Mouse (Mus musculus) CD4-positive helper T cell, adult 2 months (primary cell): ENCODE results near the gene Igll1.
"Not testable (repeated sequence)": the region's sequence is repeated elsewhere in the genome, so short reads cannot be mapped to it uniquely, and the experiment has no call there.

ENCODE experiments used
- DNase-seq: peaks from one replicate; pipeline ENCODE4 v3.0.0-alpha.2; 2012; ENCODE audit warnings: low read depth, missing footprints, low spot score

Igll1 gene

GRCm38 (mm10) chr16:16863978-16864377 is at the start of gene Igll1:
Igll1 (minus strand) TSS chr16:16863985.
- no peak for DNase-seq

- DNase-seq = no peak
Measured at GRCm38 (mm10) chr16:16913440-16913839, 49.7 kb upstream of the Igll1 start.

DNA sequence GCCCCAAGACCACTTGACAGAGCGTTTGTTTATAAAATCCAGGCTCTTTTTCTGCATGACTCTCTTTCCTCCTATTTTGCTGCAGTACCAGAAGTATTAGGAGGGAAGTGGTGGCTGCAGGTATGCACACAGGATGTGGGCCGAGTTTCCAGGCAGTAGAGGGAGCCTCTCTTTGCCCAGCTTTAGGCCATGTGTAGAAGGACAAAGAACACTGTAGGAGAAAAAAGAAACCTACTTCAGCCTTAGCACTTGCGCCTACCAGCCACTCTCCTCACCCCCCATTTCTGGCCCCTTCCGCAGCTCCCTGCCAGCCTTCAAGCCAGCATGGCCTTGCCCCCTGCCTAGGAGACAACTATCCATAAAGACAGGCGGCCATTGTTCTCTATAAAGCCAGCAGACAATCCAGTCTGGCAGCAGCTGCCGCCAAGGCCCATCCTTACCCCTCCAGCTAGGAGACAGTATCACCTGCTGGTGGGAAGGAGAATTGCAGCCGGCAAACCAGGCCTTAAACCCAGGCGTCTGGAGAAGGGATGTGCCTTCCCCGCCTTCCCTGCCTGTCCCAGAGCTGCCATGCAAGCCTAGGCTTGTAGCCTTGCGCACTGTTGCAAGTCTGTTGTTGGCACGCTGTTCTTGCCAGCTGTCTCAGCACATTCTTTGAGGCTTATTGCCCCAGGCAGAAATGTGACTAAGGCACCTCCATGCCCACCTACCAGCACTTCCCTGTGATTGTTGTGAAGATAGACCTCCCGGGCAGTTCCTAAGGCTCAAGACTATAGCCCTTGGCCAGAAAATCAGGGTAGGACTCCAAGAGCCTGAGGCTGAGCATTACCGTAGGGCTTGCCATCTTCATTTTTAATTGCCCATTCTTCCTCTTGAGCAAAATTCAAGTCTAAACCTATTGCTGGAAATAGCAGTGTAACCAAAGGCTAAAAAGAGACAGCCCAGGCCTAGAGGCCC is 48.1 kb upstream of the Igll1 start:
- peak; percentile 74 for DNase-seq

DNA sequence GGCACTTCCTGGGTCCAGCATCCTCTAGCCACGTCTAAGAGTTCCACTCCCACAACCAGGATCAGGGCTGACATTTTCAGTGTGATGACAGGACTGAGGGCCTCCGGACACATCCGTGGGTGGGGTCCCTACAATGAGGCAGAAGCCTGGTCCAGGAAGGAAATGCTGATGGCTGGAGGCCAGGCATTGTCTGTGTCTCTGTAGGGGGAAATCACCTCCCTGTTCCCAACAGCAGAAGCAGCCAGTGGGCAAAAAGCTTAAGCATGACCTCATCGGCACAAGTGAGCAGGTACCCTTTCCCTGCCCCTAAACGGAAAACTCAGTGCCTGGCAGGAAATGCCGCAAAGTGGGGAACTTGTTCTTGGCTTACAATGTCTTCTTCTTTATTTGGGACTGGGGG is 44.0 kb upstream of the Igll1 start:
- no peak for DNase-seq

DNA sequence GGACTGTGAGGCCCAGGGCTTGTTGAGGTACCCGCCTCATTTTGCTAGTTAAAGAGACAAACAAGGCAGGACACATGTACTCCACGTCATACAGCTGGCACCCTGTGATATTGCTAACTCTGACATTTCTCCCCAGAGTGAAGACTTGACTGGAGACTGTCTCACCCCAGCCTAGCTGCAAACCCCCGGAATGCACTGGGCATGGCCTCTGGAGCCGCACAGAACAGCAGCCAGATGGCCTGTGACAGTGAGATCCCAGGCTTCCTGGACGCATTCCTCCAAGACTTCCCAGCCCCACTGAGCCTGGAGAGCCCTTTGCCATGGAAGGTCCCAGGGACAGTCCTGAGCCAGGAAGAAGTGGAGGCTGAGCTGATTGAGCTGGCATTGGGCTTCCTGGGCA is 39.4 kb upstream of the Igll1 start:
- DNase-seq = no peak

DNA sequence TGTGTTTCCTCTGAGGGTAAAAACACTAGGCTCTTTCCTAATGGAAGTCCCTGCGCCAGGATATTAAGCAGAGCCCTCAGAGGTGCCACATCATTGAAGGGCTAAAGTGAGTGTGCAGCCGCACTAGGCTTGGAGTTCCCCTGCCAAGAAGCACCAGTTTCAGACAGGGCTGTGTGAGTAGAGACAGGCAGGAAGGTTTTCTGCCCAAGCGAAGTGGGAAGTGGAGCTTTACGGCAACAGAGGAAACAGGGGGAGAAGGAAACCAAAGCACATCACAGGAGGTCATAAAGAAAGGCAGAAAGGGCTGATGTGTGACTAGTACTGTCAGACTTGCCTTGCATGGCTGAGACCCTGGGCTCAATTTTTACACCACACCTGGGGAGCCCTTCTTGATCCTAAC is 38.5 kb upstream of the Igll1 start:
- no peak for DNase-seq

GRCm38 (mm10) chr16:16897056-16897584 is 33.3 kb upstream of the Igll1 start:
- no peak for DNase-seq

DNA sequence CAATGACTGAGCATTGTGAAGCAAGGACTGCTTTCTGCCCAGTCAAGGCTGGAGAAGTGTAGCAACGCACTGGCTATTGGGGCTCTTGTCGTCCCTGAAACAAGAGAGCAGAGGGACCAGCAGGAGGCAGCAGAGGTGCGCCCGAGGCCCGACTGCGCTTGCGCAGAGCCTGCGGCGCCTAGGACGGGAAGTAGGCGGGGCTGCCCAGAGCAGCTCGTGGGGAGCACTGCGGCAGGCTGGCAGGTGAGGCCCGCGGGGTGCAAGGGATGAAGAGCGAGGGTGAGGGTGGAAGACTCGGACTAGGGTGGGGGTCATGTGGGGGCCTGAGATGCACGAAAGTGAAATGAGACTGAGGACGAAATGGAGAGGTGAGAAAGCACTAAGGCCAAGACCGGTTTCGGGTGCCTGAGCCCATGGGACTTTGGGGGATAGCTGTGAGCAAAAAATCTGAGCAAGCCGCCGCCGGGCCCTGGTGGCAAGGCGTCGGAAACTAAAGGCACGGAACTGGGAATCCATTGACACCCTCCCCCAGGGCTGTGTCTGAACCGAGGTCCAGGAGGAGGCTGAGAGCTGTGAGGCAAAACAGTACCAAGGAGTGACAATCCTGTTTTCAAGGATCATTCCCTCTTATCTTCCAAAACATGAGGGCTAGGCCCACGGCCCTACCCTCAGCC is 32.7 kb upstream of the Igll1 start, which contains the start of gene Ppm1f:
Ppm1f (plus strand) TSS at position 88 of the 674 bp plus-strand sequence.
- peak; percentile 95 for DNase-seq

DNA sequence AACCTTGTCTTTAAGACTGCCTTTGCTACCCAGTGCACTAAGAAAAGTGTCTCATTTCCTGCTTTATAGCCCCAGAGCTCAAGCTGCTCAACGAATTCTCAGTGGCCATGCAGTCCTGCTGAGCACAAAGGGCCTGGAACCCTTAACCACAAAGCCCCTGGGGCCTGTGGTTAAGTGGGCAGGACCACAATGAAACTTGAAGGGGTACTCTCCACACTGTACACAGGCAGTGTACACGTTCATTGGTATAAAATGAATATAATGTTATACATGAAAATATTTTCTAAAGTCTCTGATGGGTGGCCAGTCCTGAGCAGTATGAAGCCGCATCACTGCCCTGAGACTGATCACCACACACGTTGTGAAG is 32.2 kb upstream of the Igll1 start:
- peak; percentile 12 for DNase-seq

- DNase-seq = no peak
Measured at GRCm38 (mm10) chr16:16892366-16892765, 28.6 kb upstream of the Igll1 start.

GRCm38 (mm10) chr16:16888341-16888740 is 24.6 kb upstream of the Igll1 start:
- DNase-seq = no peak

DNA sequence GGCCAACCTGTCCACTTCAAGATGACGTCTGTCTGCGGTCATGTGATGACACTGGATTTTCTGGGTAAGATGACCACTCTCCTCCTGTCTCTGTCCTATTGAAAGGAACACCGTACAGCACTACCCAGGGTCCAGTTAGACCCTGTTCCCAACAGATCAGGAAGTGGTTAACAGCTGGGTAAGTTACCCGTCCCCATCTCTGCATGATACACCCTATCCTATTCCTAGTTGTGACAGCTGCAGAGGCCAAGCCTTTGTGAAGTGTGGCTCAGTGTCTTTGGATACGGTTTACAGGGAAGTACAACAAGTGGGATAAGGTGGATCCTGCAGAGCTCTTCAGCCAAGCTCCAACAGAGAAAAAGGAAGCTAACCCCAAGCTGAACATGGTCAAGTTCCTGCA is 15.2 kb upstream of the Igll1 start:
- DNase-seq = no peak

DNA sequence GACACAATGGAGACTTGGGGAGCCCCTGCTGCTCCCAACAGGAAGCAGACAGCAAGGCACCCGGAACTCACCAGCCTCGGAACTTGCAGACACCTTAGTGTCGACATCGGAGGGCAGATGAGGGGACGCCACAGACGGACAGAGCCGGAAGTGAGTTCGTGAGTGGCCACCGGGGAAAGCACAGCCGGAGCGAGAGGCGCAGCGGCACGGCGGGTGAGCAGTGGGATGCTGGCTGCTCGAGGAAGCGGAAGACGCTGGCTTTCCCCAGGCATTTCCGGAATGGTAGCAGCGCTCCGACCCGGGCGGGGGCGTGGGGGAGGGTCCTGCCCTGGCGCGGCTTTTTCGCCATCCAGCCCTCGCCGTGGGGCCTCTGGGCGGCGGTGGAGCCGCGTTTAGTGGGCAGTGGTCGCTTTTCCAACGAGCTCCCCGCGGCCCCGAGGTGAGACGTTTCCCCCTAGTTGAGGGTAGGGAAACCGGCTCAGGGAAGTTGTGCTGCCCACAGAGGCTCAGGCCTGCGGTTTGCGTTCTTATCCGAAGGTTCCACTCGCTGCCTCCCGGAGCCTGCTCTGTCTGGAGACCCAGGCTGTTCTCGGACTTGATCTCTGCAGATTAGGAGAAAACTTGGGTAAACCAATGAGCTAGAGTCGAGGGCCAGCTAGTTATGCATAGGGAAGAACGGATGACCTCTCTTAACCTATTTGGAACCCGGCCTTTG is 7.0 kb upstream of the Igll1 start, which contains the start of the genes Top3b and Vpreb1:
Top3b (plus strand) TSS at position 120 of the 715 bp plus-strand sequence.
Vpreb1 (minus strand) TSS at position 227 of the 715 bp plus-strand sequence.
- peak; percentile 93 for DNase-seq

DNA sequence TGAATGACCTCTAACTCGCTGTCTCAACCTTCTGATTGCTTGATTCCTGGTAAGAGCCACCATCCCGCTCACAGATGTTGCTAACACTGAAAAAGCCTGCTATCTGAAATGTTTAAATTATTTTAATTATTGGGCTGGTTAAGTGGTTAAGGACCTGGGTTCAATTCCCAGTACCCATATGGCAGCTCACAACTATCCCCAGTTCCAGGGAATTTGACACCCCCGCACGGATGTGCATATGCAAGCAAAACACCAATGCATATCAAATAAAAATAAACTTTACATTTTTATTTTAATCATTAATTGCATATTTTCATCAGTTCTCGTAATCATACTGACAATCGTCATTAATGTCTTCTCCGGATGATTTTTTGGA is 6.4 kb upstream of the Igll1 start:
- DNase-seq = peak; percentile 8

GRCm38 (mm10) chr16:16865696-16866561 is 2.1 kb upstream of the Igll1 start:
- peak; percentile 38 for DNase-seq

- DNase-seq = no peak
Measured at GRCm38 (mm10) chr16:16865217-16865616, 1.4 kb upstream of the Igll1 start.

GRCm38 (mm10) chr16:16862288-16862687 is 1.5 kb downstream of the Igll1 start:
- no peak for DNase-seq

DNA sequence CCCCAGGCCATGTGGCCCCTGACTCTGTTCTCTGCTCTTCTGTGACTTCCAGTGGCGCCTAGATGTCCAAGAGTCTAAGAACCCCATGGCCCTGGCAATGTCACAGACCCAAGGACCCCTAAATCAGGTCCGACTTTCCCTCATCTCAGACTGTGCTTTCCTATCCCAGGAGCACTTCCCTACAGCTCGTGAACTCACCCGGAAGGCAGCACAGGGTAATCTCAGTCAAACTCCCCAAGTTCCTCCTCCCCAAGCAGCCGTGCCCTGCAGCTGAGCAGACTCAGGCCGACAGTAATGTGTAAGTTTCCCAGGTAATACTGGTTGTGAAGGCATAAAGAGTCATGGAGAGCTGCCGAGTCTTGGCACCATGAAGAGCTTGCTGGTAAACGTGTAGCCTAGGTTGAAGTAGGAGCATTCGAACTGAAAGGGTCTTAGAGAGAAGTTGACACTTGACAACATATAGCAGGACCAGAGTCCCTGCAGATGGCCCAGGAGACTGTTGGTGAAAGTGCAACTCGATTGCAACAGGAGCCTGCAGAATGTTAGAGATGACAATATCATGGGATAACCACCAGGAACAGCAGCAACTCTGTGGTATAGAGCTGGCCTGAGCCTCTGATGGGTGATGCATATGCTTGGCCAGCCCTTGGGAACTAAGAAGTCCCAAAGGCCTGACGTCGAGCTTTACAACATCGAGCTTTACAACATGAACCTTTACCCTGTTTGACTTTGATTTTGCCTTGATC is 6.9 kb downstream of the Igll1 start:
- no peak for DNase-seq

DNA sequence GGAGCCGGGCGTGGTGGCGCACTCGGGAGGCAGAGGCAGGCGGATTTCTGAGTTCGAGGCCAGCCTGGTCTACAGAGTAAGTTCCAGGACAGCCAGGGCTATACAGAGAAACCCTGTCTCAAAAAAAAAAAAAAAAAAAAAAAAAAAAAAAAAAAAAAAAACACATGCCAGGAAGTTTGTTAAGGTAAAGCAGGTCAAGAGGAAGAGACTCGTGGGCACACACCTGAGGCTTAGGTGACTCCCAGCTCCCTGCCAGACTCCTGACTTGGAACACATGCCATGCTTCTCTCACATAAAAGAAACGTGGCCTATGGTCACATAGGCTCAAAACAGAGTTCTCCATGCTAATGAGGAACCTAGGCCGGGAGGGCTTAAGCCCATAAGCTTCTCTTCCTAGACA is 7.7 kb downstream of the Igll1 start:
- not testable (repeated sequence) for DNase-seq

DNA sequence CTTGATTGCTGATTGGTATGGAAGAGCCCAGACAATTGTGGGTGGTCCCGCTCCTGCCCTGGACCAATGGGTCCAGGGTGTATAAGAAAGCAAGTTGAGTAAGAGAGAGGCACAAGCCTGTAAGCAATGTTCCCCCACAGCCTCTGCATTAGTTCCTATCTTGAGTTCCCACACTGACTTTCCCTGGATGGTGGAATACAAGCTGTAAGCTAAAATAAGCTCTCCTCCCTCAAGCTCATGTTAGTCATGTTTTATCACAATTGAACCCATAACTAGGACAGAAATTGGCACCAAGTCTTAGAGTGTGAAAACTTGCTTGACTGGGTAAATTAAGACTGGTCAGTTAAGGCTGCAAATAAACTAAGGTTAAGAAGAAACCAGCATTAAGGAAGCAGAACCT is 8.2 kb downstream of the Igll1 start:
- no peak for DNase-seq
